Mouse (Mus musculus): Measurements from ENCODE around the gene Wdfy3. TPM values are rescaled to one million over a fixed set of nuclear protein-coding genes. Genes with fewer than 3 reads are reported as not detected.
A peak's percentile ranks its signal among the peaks of the same experiment; 100 is the strongest.
"Not testable (repeated sequence)": the region's sequence is repeated elsewhere in the genome, so short reads cannot be mapped to it uniquely, and the experiment has no call there.

Wdfy3 gene
- total RNA-seq, 2 experiments from 2014 or later, result 20.0 to 23.9 TPM

DNA sequence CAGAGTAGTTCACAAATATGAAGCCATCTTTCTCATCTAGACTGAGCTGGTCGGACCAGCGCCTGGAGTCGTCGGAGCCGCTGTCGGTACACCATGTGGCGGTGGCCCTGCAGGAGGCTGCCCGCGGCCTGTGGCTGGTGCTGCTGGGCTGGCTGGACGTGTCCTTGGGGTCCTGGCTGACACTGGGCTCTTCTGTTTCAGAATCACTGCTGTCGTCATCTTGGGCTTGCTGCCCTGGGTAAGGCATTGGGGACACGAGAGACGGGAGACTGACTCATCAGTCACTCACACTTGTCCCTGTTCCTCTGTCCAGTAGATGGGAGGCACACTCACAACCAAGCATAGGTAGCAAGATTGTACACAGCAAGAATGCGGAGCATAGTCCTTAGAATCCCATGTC lies 224.7 kb downstream of the Wdfy3 start:
- no peak for DNase-seq
- intact Hi-C loops (cut with DNase I), result no loop called here
- no peak overlapping the region for H3K4me3 ChIP-seq
- TF ChIP-seq CTCF (IDR thresholded peaks at IDR 0.05), result no peak
- no peak overlapping the region for H3K27ac ChIP-seq

DNA sequence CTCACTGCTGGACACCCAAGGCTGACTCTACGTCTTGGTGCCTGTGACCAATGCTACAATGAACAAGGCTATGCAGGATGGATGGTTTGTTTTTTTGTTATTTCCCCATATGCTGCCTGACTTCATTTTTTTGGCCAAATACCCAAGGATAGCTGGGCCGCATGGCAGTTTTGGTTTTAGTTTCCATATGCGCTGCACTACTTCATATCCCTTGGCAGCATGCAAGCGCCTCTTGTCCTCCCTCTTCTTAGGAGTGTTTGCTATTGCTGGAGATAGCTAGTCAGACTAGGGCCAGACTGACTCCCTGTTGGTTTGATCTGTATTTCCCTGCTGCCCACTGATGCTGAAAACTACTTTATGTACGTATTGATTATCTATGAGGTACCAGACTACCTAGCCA lies 229.2 kb downstream of the Wdfy3 start:
- intact Hi-C loops (cut with DNase I), result no loop called here
- Histone ChIP-seq H3K4me3 (no peak overlapping the region), H3K27ac (no peak overlapping the region)
- no peak for TF ChIP-seq CTCF (IDR thresholded peaks at IDR 0.05)
- no peak for DNase-seq

DNA sequence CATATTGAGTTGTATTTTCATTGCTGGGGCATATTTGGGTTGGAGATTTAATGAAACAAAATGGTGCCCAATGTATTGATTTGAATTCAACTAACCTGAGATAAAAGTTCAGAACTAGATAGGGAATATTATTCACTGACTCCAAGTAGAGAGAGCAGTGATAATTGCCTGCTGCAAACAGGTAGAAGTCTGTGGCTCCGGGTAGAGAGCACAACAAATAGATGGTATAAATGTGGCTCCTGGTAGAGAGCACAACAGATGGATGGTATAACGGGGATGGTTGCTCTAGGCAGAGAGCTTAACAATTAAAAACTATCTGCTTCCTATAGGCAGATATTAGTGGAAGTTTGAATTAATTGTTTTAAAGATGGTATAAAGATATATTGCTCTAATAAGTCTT lies 232.1 kb downstream of the Wdfy3 start:
- H3K4me3 ChIP-seq; DNase-seq; H3K27ac ChIP-seq; intact Hi-C loops (cut with DNase I): not testable (repeated sequence)

DNA sequence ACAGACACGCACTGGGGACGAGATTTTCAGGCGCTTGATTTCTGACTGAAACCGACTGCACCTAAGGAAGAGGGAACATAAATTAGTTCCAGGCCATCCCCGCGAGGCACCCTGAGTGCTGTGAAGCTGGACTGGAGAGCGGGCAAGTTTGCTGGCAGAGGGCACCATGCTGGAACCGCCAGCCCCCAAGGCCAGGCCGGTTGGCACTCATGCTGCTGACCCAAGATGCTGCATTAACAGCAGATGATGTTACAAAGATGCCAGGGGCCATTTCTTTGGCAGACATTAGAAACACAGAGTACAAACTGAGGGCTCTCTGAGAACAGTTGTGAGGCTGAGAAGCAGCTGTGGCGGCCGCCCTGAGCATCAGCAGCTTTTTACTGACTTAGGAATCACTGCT lies 233.5 kb downstream of the Wdfy3 start:
- TF ChIP-seq CTCF (IDR thresholded peaks at IDR 0.05), result no peak
- intact Hi-C loops (cut with DNase I), result no loop called here
- peak; percentile 71 for DNase-seq
- Histone ChIP-seq H3K27ac (no peak overlapping the region), H3K4me3 (no peak overlapping the region)

GRCm38 (mm10) chr5:101833875-101834274 lies 235.8 kb downstream of the Wdfy3 start:
- intact Hi-C loops (cut with DNase I), result no loop called here
- TF ChIP-seq CTCF (IDR thresholded peaks at IDR 0.05), result peak; percentile 32; the same call in 1 of the 2 replicates
- no peak overlapping the region for H3K4me3 ChIP-seq
- no peak for DNase-seq
- H3K27ac ChIP-seq, result no peak overlapping the region

DNA sequence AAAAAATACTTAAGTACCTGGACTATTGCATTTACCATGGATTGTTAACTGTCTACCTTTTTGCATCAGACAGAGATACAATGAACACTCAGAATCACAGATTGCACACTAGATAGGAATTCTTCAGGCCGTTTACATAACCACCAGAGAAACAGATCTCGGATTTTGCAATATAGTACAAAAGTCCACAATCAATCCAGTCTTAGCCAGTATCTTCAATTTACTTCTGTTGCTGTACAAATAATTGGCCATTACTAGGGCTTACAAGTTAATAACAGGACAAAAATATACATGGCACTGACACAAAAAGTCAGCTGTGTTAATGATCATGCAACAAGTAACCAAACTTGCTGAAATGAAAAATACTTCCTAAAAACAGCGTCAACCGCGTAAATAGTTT lies 236.7 kb downstream of the Wdfy3 start:
- no peak overlapping the region for H3K27ac ChIP-seq
- TF ChIP-seq CTCF (IDR thresholded peaks at IDR 0.05), result no peak
- intact Hi-C loops (cut with DNase I), result no loop called here
- no peak for DNase-seq
- no peak overlapping the region for H3K4me3 ChIP-seq

- no peak for DNase-seq
- no peak for TF ChIP-seq CTCF (IDR thresholded peaks at IDR 0.05)
- no peak overlapping the region for H3K27ac ChIP-seq
- intact Hi-C loops (cut with DNase I), result no loop called here
- H3K4me3 ChIP-seq, result no peak overlapping the region
Measured at GRCm38 (mm10) chr5:101832042-101832441, 237.7 kb downstream of the Wdfy3 start.

- no peak overlapping the region for H3K27ac ChIP-seq
- intact Hi-C loops (cut with DNase I), result no loop called here
- H3K4me3 ChIP-seq, result no peak overlapping the region
- TF ChIP-seq CTCF (IDR thresholded peaks at IDR 0.05), result no peak
- no peak for DNase-seq
Measured at GRCm38 (mm10) chr5:101830180-101830579, 239.5 kb downstream of the Wdfy3 start.

GRCm38 (mm10) chr5:101828932-101829331 lies 240.8 kb downstream of the Wdfy3 start:
- H3K4me3 ChIP-seq, result no peak overlapping the region
- intact Hi-C loops (cut with DNase I), result no loop called here
- no peak for DNase-seq
- no peak overlapping the region for H3K27ac ChIP-seq
- no peak for TF ChIP-seq CTCF (IDR thresholded peaks at IDR 0.05)

DNA sequence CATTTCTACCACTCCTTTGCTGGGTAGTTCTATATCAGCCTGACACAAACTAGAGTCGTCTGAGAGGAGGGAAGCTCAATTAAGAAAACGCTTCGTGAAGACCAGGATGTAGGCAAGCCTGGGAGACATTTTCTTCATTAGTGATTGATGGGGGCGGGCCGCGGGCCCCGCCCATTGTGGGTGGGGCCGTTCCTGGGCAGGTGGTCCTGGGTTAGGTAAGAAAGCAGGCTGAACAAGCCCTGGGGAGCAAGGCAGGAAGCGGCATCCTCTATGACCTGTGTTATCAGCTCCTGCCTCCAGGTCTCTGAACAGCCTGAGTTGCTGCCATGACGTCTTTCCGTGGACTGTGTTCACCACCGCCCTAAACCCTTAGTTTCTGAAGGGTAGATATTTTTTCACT lies 242.2 kb downstream of the Wdfy3 start:
- Histone ChIP-seq H3K4me3 (no peak overlapping the region), H3K27ac (no peak overlapping the region)
- intact Hi-C loops (cut with DNase I), result no loop called here
- DNase-seq, result no peak
- TF ChIP-seq CTCF (IDR thresholded peaks at IDR 0.05), result no peak

DNA sequence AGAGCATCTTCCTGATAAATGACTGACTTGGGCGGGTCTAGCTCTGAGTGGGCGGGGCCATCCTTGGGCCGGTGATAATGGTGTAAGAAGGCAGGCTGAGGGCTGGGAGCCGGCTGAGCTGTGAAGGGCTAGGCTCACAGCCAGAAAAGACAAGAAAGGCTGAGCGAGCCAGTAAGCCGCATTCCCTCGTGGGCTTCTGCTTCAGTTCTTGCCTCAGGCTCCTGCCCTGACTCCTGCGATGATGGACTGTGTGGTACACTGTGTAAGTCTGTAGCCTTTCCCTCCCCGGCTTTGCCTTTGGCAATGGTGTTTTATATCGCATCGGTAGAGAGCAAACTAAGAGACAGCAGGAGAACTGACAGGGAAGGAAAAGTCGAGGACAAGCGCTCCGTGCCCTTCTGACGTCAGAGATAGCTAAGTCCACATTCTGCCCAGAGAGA lies 243.2 kb downstream of the Wdfy3 start:
- intact Hi-C loops (cut with DNase I), result no loop called here
- Histone ChIP-seq H3K27ac (no peak overlapping the region), H3K4me3 (peak overlapping the region; percentile 24; the same call in 1 of the 2 replicates)
- DNase-seq, result peak; percentile 48
- no peak for TF ChIP-seq CTCF (IDR thresholded peaks at IDR 0.05)

DNA sequence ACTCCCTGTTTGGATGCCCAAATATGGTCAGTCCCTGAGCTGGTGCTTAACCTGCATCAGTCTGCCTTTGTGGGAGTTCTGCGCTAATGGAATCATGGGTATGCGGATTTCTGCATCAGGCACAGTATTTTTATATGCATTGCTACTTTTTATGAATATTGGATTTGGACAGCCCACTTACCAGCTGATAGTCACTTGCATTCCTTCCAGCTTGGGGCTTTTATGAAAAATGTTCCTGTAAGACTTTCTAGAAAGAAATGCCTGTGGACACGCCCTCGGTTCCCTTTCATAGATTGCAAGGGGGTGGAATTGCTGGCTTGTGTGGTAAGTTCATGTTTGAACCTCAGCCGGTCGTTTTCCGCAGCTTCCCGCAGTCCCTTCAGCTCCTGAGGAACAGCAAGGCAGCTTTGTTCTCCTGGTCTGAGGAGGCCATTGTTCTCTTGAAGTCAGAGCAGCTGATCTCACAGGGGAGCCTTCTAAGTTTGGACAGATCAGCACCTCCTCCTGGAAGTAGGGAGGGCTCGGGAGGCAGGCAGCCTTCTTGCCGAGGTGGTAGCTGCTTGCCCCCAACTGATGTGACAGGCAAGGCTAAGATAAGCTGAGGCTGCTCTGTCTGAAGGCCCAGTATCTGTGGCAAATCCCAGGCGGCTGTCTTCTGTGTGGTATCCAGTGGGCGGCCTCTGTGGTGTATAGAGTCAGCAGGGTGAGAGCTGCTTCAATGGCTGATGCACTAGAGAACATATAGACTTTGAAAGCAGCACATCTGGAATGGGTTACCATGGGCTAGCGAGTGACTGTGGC lies 244.4 kb downstream of the Wdfy3 start:
- H3K27ac ChIP-seq, result no peak overlapping the region
- H3K4me3 ChIP-seq, result no peak overlapping the region
- intact Hi-C loops (cut with DNase I), result no loop called here
- DNase-seq, result no peak
- TF ChIP-seq CTCF (IDR thresholded peaks at IDR 0.05), result no peak

GRCm38 (mm10) chr5:101822311-101822670 lies 247.4 kb downstream of the Wdfy3 start:
- intact Hi-C loops (cut with DNase I), result no loop called here
- no peak for TF ChIP-seq CTCF (IDR thresholded peaks at IDR 0.05)
- Histone ChIP-seq H3K27ac (no peak overlapping the region), H3K4me3 (no peak overlapping the region)
- no peak for DNase-seq
